Mouse (Mus musculus) embryonic fibroblast, embryonic 13.5 days (primary cell): ENCODE measurements around the gene Glce. TPM values are rescaled to one million over a fixed set of nuclear protein-coding genes. Genes with fewer than 3 reads are reported as not detected.
A peak's percentile ranks its signal among the peaks of the same experiment; 100 is the strongest.

Experiments used
- H3K27ac ChIP-seq: 2 replicates; pipeline ENCODE4 v1.5.1; 2012; ENCODE audit warnings: low read length, control low read depth, inconsistent platforms; ENCODE audit not compliant: insufficient read depth
- H3K4me1 ChIP-seq: 2 replicates; pipeline ENCODE4 v1.6.1; 2011; ENCODE audit warnings: low read length; ENCODE audit not compliant: control insufficient read depth, insufficient read depth
- H3K4me3 ChIP-seq: 2 replicates; pipeline ENCODE4 v1.5.1; 2011; ENCODE audit warnings: mild to moderate bottlenecking, control low read depth, low read length; ENCODE audit not compliant: insufficient read depth
- CTCF ChIP-seq: IDR thresholded peaks from 2 replicates; pipeline ENCODE4 v1.5.1; 2011; ENCODE audit warnings: mild to moderate bottlenecking, control low read depth, low read length, moderate library complexity, borderline replicate concordance; ENCODE audit not compliant: insufficient read depth
- POLR2A ChIP-seq: IDR thresholded peaks from 2 replicates; pipeline ENCODE4 v1.6.1; 2011; ENCODE audit warnings: low read depth, mild to moderate bottlenecking, control low read depth, low read length, moderate library complexity
- polyA plus RNA-seq: library from polyadenylated mRNA; stranded (reverse); fragments of >200 nt; gene quantifications from 2 replicates; pipeline ENCODE4 v1.2.4, GENCODE M21; 2011; ENCODE audit warnings: low read depth; ENCODE audit not compliant: missing spikeins, insufficient read length

The Glce gene
- polyA plus RNA-seq, 1 experiment: 83.4 TPM

DNA sequence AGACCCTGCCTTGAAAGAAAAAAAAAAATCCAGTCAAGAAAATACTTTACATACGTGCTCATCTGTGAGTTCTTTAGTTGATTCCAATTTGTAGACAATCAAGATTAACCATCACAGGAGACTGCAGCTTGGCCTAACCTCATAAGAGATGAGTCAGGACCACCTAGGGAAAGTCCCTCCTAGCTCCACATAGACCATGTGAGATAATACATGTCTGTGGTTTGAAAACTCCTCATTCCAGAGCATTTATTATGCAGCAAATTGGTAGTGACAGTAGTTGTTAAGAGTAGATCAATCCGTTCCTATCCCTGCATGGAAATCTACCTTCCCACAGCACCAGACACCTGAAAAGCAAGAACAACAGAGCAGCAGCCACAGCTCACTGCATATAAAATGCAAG lies 5.6 kb upstream of the Glce start:
- no peak overlapping the region for H3K4me3 ChIP-seq
- no peak for TF ChIP-seq CTCF
- no peak for TF ChIP-seq POLR2A
- H3K27ac ChIP-seq: no peak overlapping the region
- H3K4me1 ChIP-seq: peaks cover 2% of the 10 kb centered on the region; the same call in 1 of the 2 replicates

DNA sequence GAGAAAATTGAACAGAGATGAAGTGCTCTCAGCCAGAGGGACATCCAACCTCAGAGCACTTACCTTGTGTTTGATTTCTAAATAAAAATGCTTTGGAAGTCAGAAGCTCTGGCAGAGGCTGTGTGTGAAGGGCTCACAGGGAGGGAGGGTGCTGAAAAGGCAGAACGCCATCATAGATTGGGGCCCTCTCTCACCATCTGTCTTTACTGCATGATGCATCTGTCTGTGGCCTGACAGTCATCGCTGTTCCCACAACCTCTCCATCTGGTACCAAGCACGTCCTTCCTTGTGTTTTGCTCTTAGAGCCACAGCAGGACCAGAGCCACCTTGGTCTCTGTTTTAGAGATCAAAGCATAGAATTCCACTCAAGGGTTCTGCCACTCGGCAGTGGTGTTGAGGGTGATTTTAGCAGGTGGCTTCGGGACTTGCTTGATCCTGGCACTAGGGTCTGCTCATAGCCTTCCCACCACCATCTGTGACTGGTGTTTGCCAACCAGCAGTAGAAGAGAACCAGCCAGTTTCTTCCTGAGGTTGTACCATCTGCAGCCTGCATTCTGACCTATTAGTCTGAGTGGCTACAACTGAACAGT lies 3.6 kb upstream of the Glce start:
- H3K4me1 ChIP-seq: no peaks in the 10 kb centered on the region
- TF ChIP-seq CTCF: no peak
- TF ChIP-seq POLR2A: no peak
- H3K4me3 ChIP-seq: no peak overlapping the region
- no peak overlapping the region for H3K27ac ChIP-seq

- H3K4me3 ChIP-seq: no peak overlapping the region
- 0 out of 2 replicates have a peak, but pooled peaks cover 2% of the 10 kb centered on the region for H3K4me1 ChIP-seq
- H3K27ac ChIP-seq: no peak overlapping the region
- TF ChIP-seq POLR2A (no peak), CTCF (no peak)
Observed at GRCm38 (mm10) chr9:62124266-62124665, 1.8 kb upstream of the Glce start.

GRCm38 (mm10) chr9:62123496-62123895 lies 1.0 kb upstream of the Glce start:
- Histone ChIP-seq H3K4me3 (peak overlapping the region; percentile 71; the same call in 1 of the 2 replicates), H3K4me1 (0 out of 2 replicates have a peak, but pooled peaks cover 2% of the 10 kb centered on the region), H3K27ac (no peak overlapping the region)
- TF ChIP-seq POLR2A (no peak), CTCF (no peak)

DNA sequence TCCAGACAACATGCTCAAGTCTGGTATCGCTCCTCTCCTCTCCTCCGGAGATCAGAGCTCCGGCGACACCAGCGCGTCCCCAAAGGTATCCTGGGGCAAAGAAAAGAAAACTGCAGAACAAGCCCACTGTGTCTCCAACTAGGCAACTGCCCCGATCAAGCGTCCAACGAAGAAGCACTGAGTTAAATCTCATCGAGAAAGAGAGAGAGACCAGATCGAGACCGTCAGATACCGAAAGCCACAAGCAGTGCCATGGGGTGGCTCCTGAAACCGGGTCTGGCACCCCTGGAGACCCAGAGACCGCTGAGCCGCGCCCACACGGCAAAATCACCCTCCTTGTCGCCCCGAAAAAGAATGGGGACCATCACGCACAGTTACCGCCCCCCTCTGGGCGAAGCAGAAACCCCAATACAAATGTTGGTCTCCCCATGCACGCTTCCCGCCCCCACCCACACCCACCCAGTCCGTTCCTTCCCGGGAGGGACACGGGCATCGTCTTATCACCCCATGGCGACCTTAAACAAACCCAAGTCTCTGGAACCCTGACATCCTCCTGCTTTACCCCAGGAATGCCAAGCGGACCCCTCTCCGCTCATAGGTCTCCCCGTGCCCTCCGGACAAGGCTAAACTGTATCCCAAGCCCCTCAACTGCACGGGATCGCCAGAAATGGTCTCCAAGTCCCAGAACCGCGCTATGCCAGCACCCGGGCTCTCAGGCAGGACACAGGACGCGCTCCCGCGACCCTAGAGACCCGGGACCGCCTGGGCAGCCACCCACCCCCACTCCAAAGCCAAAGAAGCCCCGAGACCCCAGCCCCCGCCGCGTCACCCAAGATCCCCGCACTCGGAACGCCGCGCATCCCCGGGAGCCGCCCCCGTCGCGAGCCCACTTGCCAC lies 656 bp downstream of the Glce start:
- peak overlapping the region; percentile 79 for H3K4me3 ChIP-seq
- peaks cover 5% of the 10 kb centered on the region; the same call in 1 of the 2 replicates for H3K4me1 ChIP-seq
- H3K27ac ChIP-seq: peak overlapping the region; percentile 66
- TF ChIP-seq POLR2A (no peak), CTCF (no peak)

DNA sequence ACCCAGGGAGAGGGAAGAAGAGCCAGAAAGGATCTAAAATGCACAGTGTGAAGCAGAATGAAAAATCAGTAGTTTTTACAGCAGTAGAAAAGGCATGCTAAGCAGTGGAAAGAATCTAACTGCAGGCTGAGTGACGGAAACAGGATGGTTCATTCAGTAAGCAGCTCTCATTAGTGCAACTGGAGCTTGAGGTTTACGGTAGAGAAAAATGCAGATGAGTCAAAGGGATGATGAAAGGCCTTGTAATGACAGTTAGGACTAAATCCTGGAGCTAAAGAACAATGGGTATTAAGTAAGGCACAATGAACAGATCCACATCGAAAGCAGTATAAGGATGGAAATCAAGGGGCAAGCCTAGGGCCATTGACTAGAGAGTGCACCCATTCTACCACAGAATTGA lies 3.7 kb downstream of the Glce start:
- Histone ChIP-seq H3K4me1 (peaks cover 5% of the 10 kb centered on the region; the same call in 1 of the 2 replicates), H3K4me3 (no peak overlapping the region), H3K27ac (peak overlapping the region; percentile 95)
- TF ChIP-seq CTCF: no peak

- TF ChIP-seq POLR2A (no peak), CTCF (no peak)
- Histone ChIP-seq H3K4me3 (no peak overlapping the region), H3K27ac (no peak overlapping the region), H3K4me1 (peaks cover 5% of the 10 kb centered on the region; the same call in 1 of the 2 replicates)
Observed at GRCm38 (mm10) chr9:62115826-62116225, 6.6 kb downstream of the Glce start.

- TF ChIP-seq CTCF (no peak), POLR2A (no peak)
- no peak overlapping the region for H3K4me3 ChIP-seq
- no peak overlapping the region for H3K27ac ChIP-seq
- H3K4me1 ChIP-seq: peaks cover 3% of the 10 kb centered on the region; the same call in 1 of the 2 replicates
Observed at GRCm38 (mm10) chr9:62096603-62097002, 25.9 kb downstream of the Glce start.

DNA sequence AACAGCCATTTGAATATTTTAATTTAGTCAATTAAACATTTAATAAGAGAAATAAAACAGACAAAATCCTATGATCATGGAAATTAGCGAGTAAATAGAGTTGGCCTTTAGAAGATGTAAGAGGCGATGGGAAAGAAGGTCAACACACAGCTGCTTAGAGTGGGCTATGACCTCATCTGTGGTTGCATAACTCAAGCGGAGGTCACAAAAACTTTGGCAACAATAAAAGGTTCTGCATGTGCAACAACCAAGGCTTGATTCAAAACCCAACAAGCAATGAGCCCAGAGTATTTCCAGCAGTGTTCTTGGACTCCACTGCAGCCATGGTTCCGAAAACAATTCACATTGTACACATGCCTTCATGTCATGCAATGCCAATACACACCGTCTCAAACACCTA lies 30.9 kb downstream of the Glce start:
- no peak for TF ChIP-seq POLR2A
- no peak for TF ChIP-seq CTCF
- no peak overlapping the region for H3K4me3 ChIP-seq
- peaks cover 4% of the 10 kb centered on the region; the same call in 1 of the 2 replicates for H3K4me1 ChIP-seq
- no peak overlapping the region for H3K27ac ChIP-seq

DNA sequence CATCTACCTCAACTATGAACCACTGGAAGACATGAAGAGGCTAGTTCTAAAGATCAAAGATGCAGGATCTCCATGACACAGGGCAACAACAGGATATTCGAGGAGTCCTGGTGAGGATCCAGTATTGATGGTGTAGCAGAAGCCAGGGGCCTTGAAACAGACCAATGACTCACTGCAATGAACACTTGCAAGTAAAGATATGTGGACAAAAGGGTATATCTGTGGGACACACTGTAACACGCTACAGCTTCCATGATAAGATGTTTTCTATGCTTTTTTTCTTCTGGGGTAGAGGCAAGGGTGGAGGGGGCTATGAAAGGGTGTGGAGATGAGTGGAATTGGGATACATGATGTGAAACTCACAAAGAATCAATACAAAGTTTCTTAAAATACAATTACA lies 36.9 kb downstream of the Glce start:
- no peaks in the 10 kb centered on the region for H3K4me1 ChIP-seq
- no peak overlapping the region for H3K27ac ChIP-seq
- H3K4me3 ChIP-seq: no peak overlapping the region
- TF ChIP-seq CTCF: no peak
- no peak for TF ChIP-seq POLR2A

DNA sequence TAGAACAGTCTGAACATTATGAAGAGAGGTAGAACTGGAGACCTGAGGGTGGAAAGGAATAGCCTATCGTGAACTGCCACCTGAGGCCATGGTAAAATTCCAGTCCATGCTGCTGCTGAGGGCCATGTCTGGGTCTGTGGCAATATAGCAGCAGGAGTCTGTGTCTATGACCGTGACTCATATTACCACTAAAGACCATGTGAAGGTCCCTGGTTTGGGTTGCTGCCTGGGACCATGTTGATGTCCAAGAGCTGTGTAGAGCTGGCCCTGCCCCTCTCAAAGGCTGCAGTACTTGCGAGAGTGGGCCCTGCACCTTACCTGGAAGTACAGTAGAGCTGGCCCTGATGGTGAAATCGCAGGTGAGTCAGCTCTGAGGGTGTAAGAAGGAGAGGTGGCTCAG lies 37.6 kb downstream of the Glce start:
- Histone ChIP-seq H3K27ac (no peak overlapping the region), H3K4me3 (no peak overlapping the region), H3K4me1 (no peaks in the 10 kb centered on the region)
- TF ChIP-seq POLR2A: no peak
- TF ChIP-seq CTCF: no peak
